Mouse (Mus musculus): Measurements from ENCODE around the gene Bdh2.

Gene Bdh2

GRCm38 (mm10) chr3:135298560-135298959 is 17.5 kb downstream of the Bdh2 start:
- DNase-seq, result no peak

GRCm38 (mm10) chr3:135300081-135300480 is 19.1 kb downstream of the Bdh2 start:
- no peak for DNase-seq

GRCm38 (mm10) chr3:135304060-135304459 is 23.0 kb downstream of the Bdh2 start:
- DNase-seq, result no peak

- no peak for DNase-seq
Observed at GRCm38 (mm10) chr3:135304566-135304965, 23.5 kb downstream of the Bdh2 start.

- peak in 1 of 2 experiments; percentile 41 for DNase-seq
Observed at GRCm38 (mm10) chr3:135307411-135308259, 26.6 kb downstream of the Bdh2 start, which contains the start of gene Slc9b2. Slc9b2 (plus strand) TSS chr3:135307700.

DNA sequence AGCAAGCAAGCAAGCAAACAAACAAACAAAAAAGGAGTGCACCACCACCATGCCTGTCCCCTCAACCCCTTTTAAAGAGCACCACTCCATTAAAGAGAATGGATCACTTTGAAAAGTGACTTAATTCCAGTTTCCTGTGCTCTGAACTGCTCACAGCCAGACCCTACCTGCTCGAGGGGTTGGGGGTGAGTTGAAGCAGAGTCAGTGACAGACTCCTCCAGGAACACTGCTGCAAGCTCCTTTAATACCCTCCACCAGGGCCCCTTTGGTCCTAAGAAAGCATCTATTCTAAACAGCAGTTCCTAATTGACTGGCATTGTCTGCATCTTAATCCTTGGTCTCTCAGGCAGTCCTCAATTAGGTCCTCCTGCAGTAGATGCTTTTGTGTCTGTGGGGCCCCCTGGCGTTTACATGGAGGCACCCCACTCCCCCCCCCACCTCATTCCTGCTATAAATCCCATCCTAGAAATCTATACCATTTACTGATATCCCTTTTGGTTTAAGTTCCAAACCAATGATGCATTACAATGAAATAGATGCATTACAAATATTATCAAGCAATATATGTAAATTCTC is 32.0 kb downstream of the Bdh2 start:
- DNase-seq, result no peak

DNA sequence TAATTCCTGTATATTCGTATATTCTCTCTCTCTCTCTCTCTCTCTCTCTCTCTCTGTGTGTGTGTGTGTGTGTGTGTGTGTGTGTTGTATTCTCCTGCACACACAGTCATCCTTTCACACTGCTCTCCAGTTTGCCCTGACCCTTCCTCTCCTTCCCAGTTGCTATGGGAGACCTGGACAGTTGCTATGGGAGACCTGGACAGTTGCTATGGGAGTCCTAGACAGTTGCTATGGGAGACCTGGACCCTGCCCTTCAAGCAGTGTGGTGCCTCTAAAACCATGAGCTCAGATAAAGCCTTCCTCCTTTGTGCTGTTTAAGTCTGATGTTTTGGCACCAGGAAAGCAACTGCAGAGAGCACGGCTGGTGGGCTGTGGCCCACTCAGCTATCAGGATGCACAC is 32.7 kb downstream of the Bdh2 start:
- DNase-seq, result no peak

DNA sequence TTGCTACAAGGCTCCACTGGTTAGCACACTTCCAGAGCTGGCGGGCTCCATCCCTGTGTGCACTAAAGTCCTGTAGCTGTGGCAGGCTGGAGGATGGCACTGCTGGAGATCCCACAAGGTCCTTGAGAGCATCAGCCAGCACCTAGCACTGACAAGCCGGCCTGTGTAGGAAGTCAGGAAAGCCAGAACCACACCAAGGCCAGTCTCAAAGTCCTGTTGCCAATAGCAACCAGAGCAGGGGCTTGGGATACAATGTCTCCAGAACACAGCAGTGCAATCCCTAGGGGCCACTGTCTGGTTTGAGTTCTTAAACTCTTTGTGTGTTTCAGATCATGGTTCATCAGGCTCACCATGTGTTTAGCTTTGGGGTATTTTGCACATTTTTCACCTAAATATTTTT is 33.8 kb downstream of the Bdh2 start:
- no peak for DNase-seq

DNA sequence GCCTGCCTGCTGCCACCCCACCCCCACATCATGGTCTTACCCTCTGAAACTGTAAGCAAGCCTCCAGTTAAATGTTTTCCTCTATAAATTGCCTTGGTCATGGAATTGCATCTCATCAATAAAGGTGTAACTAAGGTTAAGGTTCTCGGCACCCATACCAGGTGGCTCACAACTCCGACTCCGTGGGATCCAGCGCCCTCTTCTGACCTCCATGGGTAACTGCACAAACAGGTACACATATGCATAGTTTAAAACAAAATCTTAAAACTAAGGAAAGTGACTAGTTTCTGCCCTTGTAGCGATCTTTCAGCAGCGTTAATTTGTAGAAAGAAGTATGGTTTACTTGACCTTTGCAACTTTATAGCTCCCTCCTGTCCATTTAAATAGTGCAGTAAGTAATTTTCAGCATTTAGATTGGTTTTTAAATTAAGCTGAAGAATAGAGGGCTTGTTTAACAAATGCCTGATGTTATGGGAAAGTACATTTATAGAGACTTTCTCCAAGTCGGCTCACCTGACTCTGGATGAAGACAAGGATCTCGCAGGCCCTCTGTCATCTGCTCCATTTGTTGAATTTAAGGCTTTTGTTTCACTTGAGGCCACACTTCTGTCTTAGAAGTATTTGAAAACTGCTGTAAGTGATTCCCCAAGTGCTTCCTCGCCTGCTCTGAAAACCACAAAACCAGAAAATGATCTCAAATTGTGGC is 34.9 kb downstream of the Bdh2 start:
- no peak for DNase-seq

- no peak for DNase-seq
Observed at GRCm38 (mm10) chr3:135318331-135318730, 37.3 kb downstream of the Bdh2 start.

DNA sequence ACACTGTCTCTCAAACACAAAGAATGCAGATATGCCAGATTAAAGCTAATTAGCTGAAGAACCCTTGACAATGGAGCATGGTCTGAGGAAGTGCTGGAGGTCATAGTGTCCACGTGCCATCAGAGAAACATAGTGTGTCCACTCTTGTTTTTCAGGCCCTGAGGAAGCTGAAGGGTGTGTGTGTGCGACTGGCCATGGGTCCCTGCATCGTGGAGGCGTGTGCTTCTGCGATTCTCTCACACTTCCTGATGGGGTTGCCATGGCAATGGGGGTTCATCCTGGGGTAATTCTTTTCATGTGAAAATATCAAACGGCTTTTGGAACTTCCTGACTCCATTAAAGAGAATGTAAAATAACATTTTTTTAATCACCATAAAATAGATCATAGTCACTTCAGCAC is 43.3 kb downstream of the Bdh2 start:
- no peak for DNase-seq

DNA sequence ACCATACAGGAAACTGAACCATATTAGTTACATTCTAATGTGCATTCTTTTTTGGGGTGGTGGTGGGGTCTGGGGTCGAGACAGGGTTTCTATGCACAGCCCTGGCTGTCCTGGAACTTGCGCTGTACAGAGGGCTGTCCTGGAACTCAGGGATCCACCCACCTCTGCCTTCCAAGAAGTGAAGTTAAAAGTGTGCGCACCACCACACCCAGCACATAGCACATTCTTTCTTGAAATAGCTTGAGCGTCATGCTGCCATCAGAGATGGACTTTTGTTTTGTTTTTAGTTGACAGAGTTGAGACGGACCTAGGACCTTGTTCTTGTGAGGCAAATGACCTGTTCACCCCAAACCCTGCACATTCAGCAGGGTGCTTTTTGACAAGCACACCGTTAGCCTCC is 46.2 kb downstream of the Bdh2 start:
- DNase-seq, result peak; percentile 8 to 13

DNA sequence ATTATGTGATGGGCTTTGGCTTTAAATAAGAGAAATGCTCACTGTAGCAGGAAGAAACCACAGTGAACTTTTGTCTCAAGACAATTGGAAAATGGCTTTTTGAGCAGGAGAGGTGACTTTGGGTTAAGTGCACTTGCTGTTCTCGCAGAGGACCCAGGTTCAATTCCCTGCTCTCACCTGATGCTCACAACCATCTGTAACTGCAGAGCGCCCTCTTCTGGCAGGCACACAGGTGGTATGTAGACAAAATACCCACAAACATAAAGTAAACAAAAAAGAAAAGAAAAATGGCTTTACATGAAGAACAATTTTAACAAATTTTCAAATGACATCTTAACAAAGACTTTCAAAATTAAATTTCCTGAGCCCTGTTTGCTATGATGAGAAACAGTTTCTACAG is 46.6 kb downstream of the Bdh2 start:
- peak in 1 of 2 experiments; percentile 54 for DNase-seq

DNA sequence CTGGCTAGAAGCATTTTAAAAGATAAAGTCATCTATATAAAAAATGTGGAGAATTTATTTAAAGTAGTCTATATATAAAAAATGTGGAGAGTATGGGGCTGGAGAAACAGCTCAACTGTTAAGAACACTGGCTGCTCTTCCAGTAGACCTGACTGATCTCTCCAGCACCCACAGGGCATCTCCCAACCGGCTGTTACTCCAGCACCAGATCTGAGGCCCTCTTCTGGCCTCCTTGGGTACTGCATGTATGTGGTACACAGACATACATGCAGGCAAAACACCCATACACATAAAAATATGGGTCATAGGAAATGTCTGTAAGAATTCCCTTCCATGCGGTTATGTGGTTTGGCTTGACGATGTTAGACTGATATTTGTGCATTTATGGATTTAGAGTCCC is 47.5 kb downstream of the Bdh2 start:
- DNase-seq, result peak; percentile 73 to 88

- DNase-seq, result no peak
Observed at GRCm38 (mm10) chr3:135332691-135333090, 51.7 kb downstream of the Bdh2 start.

- DNase-seq, result no peak
Observed at GRCm38 (mm10) chr3:135333763-135334162, 52.7 kb downstream of the Bdh2 start.

DNA sequence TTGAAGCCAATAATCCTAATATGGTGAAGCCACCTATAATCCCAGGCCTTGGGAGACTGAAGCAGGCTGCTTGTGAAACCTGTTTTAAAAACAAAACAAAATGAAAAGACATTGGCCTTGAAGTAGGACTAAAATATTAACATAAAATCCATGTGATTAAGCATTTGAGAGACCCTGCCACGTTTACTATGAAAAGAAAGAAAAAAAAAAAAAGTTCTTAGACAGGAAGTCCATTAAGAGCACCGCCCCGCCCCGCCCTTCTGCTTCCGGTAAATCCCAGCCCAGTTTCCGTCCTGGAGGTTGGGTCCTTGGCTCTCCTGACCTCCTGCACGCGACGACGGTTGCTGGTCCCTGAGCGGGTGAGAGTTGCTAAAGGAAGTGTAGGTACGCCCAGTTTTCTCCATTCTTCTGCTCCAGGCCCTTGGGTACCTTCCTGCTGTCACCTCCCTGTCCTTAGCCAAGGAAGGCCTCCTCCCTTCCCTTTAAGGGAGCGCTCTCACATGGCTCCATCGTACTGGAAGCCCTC is 66.8 kb downstream of the Bdh2 start, which contains the start of gene Slc9b1:
Gene Slc9b1 (plus strand): TSS at position 291 of the 526 bp plus-strand sequence.
- DNase-seq, result peak; percentile 30 to 32

DNA sequence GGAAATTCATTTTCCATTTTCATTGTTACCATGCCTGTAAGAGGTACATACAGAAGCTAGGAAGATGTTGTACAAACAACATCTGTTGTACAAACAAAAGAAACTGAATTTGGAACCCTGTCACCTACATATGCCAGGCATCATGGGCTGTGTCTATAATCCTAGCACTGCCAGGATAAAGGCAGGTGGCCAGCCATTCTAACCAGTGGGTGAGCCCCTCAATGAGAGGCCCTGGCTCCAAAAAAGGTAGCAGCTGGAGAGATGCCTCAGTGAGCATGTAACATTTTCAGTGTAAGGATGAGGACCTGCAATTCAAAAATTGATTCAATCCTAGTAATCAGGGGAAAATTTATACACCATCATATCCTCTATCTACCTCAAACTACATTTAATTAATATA is 68.0 kb downstream of the Bdh2 start:
- no peak for DNase-seq

- no peak for DNase-seq
Observed at GRCm38 (mm10) chr3:135351857-135352256, 70.8 kb downstream of the Bdh2 start.
